ENCODE assay signal across 5 mouse cellular contexts in genomic region chr8:57028096-57028495, GRCm38 (mm10).
DNase-seq lines count a peak whose midpoint lies in the region; TF ChIP-seq lines count a peak whose summit lies in the region.
"Not testable (repeated sequence)": the region's sequence is repeated elsewhere in the genome, so short reads cannot be mapped to it uniquely, and the experiment has no call there.

No protein-coding gene starts in this region.

- intact Hi-C loops in left cerebral cortex, postnatal 4 days (cut with DNase I) = not testable (repeated sequence)

- peak; percentile 2 for DNase-seq in brain, adult 2 months (ENCODE audit: low read depth, low spot score)
- peak; percentile 18 for DNase-seq in brain, embryonic 14.5 days (ENCODE audit: low read depth)
- peak; percentile 66 to 70 for DNase-seq in cerebellum, postnatal 10 days
- peak; percentile 44 to 61 for DNase-seq in cerebellum, postnatal 14 days
- DNase-seq in left cerebral cortex, postnatal 4 days = peak; percentile 39

- not testable (repeated sequence) for TF ChIP-seq CTCF in brain, embryonic 14.5 days (IDR thresholded peaks at IDR 0.05; ENCODE audit: borderline replicate concordance, extremely low read depth, insufficient read depth, insufficient read length)

- TF ChIP-seq POLR2A in brain, embryonic 14.5 days (IDR thresholded peaks at IDR 0.05; ENCODE audit: borderline replicate concordance, extremely low read depth, insufficient read depth, insufficient read length, poor library complexity, severe bottlenecking) = not testable (repeated sequence)

Comparison
In these comparisons a context has a peak if more than half of its experiments do, and no peak if none do; other contexts are left out.
1. Peak in every context shown above with its lines: DNase-seq.
2. DNase-seq: peak in every context shown above with its lines; median percentile 68 in cerebellum, postnatal 10 days; 52 in cerebellum, postnatal 14 days; 39 in left cerebral cortex, postnatal 4 days; 18 in brain, embryonic 14.5 days; 2 in brain, adult 2 months.